Mouse (Mus musculus) erythroblast, embryonic 14.5 days (primary cell): ENCODE measurements around the gene Fgf3.

ENCODE experiments used
- GATA1 ChIP-seq: IDR thresholded peaks from 2 replicates; pipeline ENCODE4 v1.6.1; 2012; ENCODE audit warnings: low read length, inconsistent platforms, mixed read lengths
- TAL1 ChIP-seq: IDR thresholded peaks from 3 replicates; pipeline ENCODE4 v1.6.1; 2012; ENCODE audit warnings: low read length, inconsistent platforms, mixed read lengths

GRCm38 (mm10) chr7:144891863-144892262, 54.0 kb downstream of the Fgf3 start:
- no peak for TF ChIP-seq TAL1
- no peak for TF ChIP-seq GATA1
